Mouse (Mus musculus) stomach, postnatal 0 days (tissue): ENCODE data around the gene Creg1.

ENCODE experiments used
- CTCF ChIP-seq: IDR thresholded peaks from 2 replicates; pipeline ENCODE4 v1.5.1; 2016; ENCODE audit warnings: antibody characterized with exemption, low read depth, mild to moderate bottlenecking, moderate library complexity
- EP300 ChIP-seq: optimal IDR thresholded peaks from 2 replicates; pipeline ENCODE3; 2016; ENCODE audit warnings: antibody characterized with exemption

- TF ChIP-seq CTCF (no peak), EP300 (no peak)
Observed at GRCm38 (mm10) chr1:165818145-165818860, 54.8 kb downstream of the Creg1 start.
